Mouse (Mus musculus) liver, embryonic 14.5 days (tissue): ENCODE data around the gene Tmem221. TPM values are rescaled to one million over a fixed set of nuclear protein-coding genes. Genes with fewer than 3 reads are reported as not detected.
"Not testable (repeated sequence)": the region's sequence is repeated elsewhere in the genome, so short reads cannot be mapped to it uniquely, and the experiment has no call there.

Experiments
- ATAC-seq: fragments of 200-750 bp; cut with Nextera tagmentation; 2 replicates; pipeline ENCODE4 v1.8.0; 2017; ENCODE audit warnings: moderate number of reproducible peaks, mild to moderate bottlenecking, moderate library complexity; ENCODE audit not compliant: insufficient read depth
- DNase-seq, 3 experiments: peaks; one replicate each; pipeline ENCODE4 v3.0.0-alpha.2; 2012 to 2013; ENCODE audit warnings: low read depth in 3 of 3, low spot score in 3 of 3
- H3K27ac ChIP-seq: fragments of 300-500 bp; sonication (generic); 2 replicates; pipeline ENCODE4 v1.5.1; 2014; ENCODE audit warnings: moderate library complexity, mild to moderate bottlenecking, control low read depth, inconsistent platforms
- H3K27me3 ChIP-seq: fragments of 300-500 bp; sonication (generic); 2 replicates; pipeline ENCODE4 v1.6.1; 2014; ENCODE audit warnings: mild to moderate bottlenecking, low read length, moderate library complexity; ENCODE audit not compliant: control insufficient read depth, insufficient read depth
- H3K36me3 ChIP-seq: fragments of 300-500 bp; sonication (generic); replicated peaks from 2 replicates; pipeline ENCODE4 v1.6.1; 2014; ENCODE audit warnings: low read depth; ENCODE audit not compliant: control insufficient read depth, insufficient read depth
- H3K4me1 ChIP-seq, 2 experiments: fragments of 200-500 bp in 1 of 2; fragments of 300-500 bp in 1 of 2; sonication (generic) in 1 of 2; replicated peaks; 2 replicates each; pipeline ENCODE4 v1.6.1; 2012 to 2014; ENCODE audit warnings: antibody characterized with exemption in 1 of 2, inconsistent platforms in 1 of 2, low read length in 1 of 2; ENCODE audit not compliant: control insufficient read depth in 2 of 2, insufficient read depth in 2 of 2
- H3K4me2 ChIP-seq: fragments of 300-500 bp; sonication (generic); 2 replicates; pipeline ENCODE4 v1.6.1; 2014; ENCODE audit warnings: low read depth, mild to moderate bottlenecking, control low read depth, moderate library complexity
- H3K4me3 ChIP-seq, 2 experiments: fragments of 200-500 bp in 1 of 2; fragments of 300-500 bp in 1 of 2; sonication (generic) in 1 of 2; 2 replicates each; pipeline ENCODE4 v1.5.1; 2012 to 2014; ENCODE audit warnings: low read depth in 2 of 2, low read length in 2 of 2, mild to moderate bottlenecking in 2 of 2, control low read depth in 1 of 2, inconsistent platforms in 1 of 2, moderate library complexity in 1 of 2; ENCODE audit not compliant: insufficient read depth in 1 of 2
- H3K9ac ChIP-seq: fragments of 300-500 bp; sonication (generic); replicated peaks from 2 replicates; pipeline ENCODE4 v1.6.1; 2014; ENCODE audit warnings: mild to moderate bottlenecking, control low read depth, moderate library complexity
- H3K9me3 ChIP-seq: fragments of 300-500 bp; sonication (generic); 2 replicates; pipeline ENCODE4 v1.6.1; 2016; ENCODE audit warnings: low read length, mixed read lengths; ENCODE audit not compliant: control insufficient read depth
- CTCF ChIP-seq: IDR thresholded peaks from 2 replicates; pipeline ENCODE4 v1.5.1; 2016; ENCODE audit warnings: antibody characterized with exemption, low read depth, control low read depth
- EP300 ChIP-seq: IDR thresholded peaks from 2 replicates; pipeline ENCODE4 v1.6.1; 2016; ENCODE audit warnings: antibody characterized with exemption, low read depth
- WGBS: fragments of 180-500 bp; shearing (Covaris S2); extraction: QIAGEN DNeasy Blood & Tissue Kit; methylation state at CpG from one replicate; pipeline ENCODE4 v1.1.7; 2014; ENCODE audit not compliant: insufficient replicate concordance; 5-methylcytosine and 5-hydroxymethylcytosine counted together
- polyA plus RNA-seq, 2 experiments: library from polyadenylated mRNA; depleted of rRNA in 1 of 2; stranded (reverse) in 1 of 2; unstranded in 1 of 2; fragments of >200 nt; fragmentation: Nextera tagmentation in 1 of 2; extraction: Ambion mirVana in 1 of 2; gene quantifications; 2 replicates each; pipeline versions ENCODE4 v1.2.1 to v1.2.3; 2012 to 2014

Tmem221 gene
- polyA plus RNA-seq, 2 experiments, result 0.25 to 0.39 TPM

DNA sequence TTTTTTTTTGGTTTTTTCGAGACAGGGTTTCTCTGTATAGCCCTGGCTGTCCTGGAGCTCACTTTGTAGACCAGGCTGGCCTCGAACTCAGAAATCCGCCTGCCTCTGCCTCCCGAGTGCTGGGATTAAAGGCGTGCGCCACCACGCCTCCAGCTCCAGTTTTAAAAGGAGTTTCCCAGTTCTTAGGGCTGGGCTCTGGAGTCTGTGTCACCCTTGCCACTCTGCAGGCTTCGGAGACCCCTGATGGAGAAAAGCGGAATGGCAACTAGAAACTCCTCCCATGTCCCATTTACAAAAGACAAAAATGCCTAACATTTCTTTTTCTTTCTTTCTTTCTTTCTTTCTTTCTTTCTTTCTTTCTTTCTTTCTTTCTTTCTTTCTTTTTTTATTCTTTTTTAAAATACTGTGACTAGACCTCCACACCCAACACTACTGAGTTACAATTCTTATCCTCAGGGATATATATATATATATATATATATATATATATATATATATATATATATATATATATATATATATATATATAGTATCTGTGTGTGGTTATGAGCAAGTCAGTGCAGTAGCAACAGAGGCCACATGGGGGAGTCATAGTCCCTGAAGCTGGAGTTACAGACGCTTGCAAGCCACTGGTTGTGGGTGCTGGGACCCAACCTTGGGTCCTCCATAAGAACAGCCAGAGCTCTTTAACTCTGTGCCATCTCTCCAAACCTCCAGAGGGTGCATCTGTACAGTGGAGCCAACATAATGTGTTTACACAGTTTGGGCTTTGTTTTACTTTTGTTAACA lies 39.4 kb downstream of the Tmem221 start:
- not testable (repeated sequence) for H3K27ac ChIP-seq, H3K27me3 ChIP-seq, H3K36me3 ChIP-seq, H3K4me3 ChIP-seq, H3K4me2 ChIP-seq, H3K9me3 ChIP-seq, H3K4me1 ChIP-seq, H3K9ac ChIP-seq, ATAC-seq
- peak in 2 of 3 experiments; percentile 23 to 55 for DNase-seq
- TF ChIP-seq CTCF, result peak; percentile 60
- WGBS, result 27% methylated on average over 10 of the region's 10 CpGs

DNA sequence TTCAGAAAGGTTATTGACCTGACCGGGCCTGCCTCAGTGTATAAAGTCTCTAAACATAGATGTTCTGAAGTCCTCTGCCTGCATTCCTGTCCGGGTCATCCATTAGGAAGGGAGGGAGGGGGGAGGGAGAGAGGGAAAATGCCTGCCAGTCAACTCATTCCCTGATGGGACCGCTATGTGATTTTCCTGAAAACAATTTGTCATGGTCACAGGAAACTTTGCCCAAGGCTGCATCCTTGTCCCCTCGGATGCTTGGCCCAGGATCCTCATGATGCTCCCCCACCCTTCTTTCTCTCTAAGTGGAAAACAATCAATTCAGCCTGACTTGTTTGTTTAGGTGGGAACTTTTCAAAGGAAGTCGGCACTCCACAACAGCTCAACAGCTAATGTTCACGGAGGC lies 41.9 kb downstream of the Tmem221 start:
- Histone ChIP-seq H3K9ac (no peak overlapping the region), H3K4me1 (peaks cover 3 to 5% of the 10 kb centered on the region in 2 experiments; a peak in 3 of 4 replicates), H3K27ac (no peak overlapping the region), H3K36me3 (no peaks in the 10 kb centered on the region), H3K9me3 (no peaks in the 10 kb centered on the region), H3K27me3 (no peaks in the 10 kb centered on the region), H3K4me2 (no peak overlapping the region), H3K4me3 (no peak overlapping the region)
- ATAC-seq (no peak), DNase-seq (no peak)
- 39% methylated on average over 6 of the region's 6 CpGs for WGBS
- TF ChIP-seq EP300, result no peak
- no peak for TF ChIP-seq CTCF

DNA sequence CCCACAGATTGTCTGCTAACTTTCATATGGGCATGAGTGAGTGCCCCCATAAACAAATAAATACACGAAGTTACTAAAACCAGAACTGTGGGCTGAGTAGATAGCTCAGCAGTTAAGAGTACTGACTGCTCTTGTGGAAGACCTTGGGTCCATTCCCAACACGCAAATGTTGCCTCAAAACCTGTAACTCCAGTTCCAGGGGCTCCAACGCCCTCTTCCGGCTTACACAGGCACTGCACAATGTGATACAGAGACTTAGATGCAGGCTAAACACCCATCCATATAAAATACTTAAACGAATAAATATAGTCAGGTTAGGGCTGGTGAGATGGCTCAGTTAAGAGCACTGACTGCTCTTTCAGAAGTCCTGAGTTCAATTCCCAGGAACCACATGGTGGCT lies 43.6 kb downstream of the Tmem221 start:
- DNase-seq, result no peak
- TF ChIP-seq CTCF (peak; percentile 26; the same call in 1 of the 2 replicates), EP300 (no peak)
- Histone ChIP-seq H3K9ac (no peak overlapping the region), H3K36me3 (no peaks in the 10 kb centered on the region), H3K27ac (no peak overlapping the region), H3K4me2 (no peak overlapping the region), H3K4me3 (no peak overlapping the region), H3K4me1 (peaks cover 5 to 7% of the 10 kb centered on the region in 2 experiments; a peak in 3 of 4 replicates), H3K9me3 (no peaks in the 10 kb centered on the region), H3K27me3 (no peaks in the 10 kb centered on the region)
- no peak for ATAC-seq
- WGBS, result 62% methylated on average over 5 of the region's 5 CpGs

DNA sequence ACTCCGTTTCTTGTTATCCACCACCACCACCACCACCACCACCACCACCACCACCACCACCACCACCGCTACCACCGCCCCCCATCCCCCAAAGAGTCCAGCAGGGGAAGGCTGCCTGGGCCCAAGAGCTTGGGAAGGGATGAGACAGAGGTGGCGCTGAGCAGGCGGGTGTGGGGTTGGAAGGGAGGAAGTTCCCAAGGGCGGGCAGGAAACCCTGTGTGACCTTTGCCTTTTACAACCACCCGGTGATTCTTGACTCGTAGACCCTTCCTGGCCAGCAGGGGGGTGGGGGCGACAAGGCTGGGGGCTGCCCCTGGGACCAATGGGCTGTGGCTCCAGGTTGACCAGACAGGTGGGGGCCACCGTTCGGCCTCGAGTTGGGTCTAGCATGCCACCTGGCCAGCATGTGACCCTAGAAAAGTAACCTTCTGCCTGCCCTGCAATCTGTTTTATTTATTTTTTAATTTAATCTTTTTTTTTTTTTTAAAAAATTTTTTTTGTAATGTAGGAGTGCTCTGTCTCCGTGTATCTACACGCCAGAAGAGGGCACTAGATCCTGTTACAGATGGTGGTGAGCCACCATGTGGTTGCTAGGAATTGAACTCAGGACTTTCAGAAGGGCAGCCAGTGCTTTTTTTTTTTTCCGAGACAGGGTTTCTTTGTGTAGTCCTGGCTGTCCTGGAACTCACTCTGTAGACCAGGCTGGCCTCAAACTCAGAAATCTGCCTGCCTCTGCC lies 45.5 kb downstream of the Tmem221 start:
- DNase-seq, result no peak
- Histone ChIP-seq H3K9me3 (no peaks in the 10 kb centered on the region), H3K9ac (no peak overlapping the region), H3K27ac (no peak overlapping the region), H3K27me3 (peaks cover 8% of the 10 kb centered on the region), H3K36me3 (no peaks in the 10 kb centered on the region), H3K4me2 (no peak overlapping the region), H3K4me1 (peaks cover 5 to 7% of the 10 kb centered on the region in 2 experiments; a peak in 3 of 4 replicates), H3K4me3 (no peak overlapping the region)
- no peak for ATAC-seq
- 29% methylated on average over 15 of the region's 15 CpGs for WGBS
- TF ChIP-seq EP300, result no peak
- TF ChIP-seq CTCF, result 0 out of 2 replicates have a peak, but pooled peaks have one; percentile 8

DNA sequence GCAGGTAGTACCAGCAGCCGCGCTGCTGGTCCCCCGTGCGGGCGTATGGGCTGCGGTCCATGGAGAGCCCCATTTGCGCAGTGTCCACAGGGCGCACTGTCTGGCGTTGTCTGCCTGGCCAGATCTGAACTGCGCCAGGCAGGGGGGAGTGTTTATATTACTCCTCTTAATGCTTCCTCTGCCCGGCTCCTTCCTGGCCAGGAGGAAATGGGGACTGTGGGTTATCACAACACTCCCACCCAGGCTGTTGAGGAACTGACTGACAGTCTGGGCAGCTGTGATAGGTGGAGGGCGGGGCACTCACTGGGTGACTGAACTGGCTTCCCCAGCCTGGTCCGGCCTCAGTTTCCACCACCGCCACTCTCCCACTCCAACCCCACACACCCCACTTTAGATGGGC lies 47.0 kb downstream of the Tmem221 start, which contains the start of gene Plvap:
TSS of gene Plvap (minus strand) at position 109 of the 400 bp plus-strand sequence.
- H3K9me3 ChIP-seq, result no peaks in the 10 kb centered on the region
- H3K9ac ChIP-seq, result no peak within 1 kb of the TSS
- H3K27me3 ChIP-seq, result peaks cover 23% of the 10 kb centered on the region
- WGBS, result 6% methylated on average over 14 of the region's 14 CpGs
- H3K4me1 ChIP-seq, result peaks cover 5 to 7% of the 10 kb centered on the region in 2 experiments; a peak in 3 of 4 replicates
- H3K4me2 ChIP-seq, result peak within 1 kb of the TSS; percentile 62
- peak within 1 kb of the TSS; percentile 6 to 34; a peak in 3 of 4 replicates for H3K4me3 ChIP-seq
- ATAC-seq, result peak; percentile 87
- DNase-seq, result peak; percentile 46 to 56 (median 52)
- TF ChIP-seq EP300 (peak; percentile 77), CTCF (no peak)
- H3K27ac ChIP-seq, result no peak within 1 kb of the TSS
- H3K36me3 ChIP-seq, result no peaks in the 10 kb centered on the region
